Mouse (Mus musculus) MEL-GATA-1-ER (cell line): ENCODE measurements around the gene Fnbp4.

Source experiments
- DNase-seq: peaks from one replicate; pipeline ENCODE4 v3.0.0-alpha.2; 2012; ENCODE audit warnings: low read depth; ENCODE audit errors: extremely low read depth

The Fnbp4 gene

GRCm38 (mm10) chr2:90745053-90745678 is at the start of gene Fnbp4:
Gene Fnbp4 (plus strand): TSS chr2:90745370.
- peak; percentile 98 for DNase-seq

DNA sequence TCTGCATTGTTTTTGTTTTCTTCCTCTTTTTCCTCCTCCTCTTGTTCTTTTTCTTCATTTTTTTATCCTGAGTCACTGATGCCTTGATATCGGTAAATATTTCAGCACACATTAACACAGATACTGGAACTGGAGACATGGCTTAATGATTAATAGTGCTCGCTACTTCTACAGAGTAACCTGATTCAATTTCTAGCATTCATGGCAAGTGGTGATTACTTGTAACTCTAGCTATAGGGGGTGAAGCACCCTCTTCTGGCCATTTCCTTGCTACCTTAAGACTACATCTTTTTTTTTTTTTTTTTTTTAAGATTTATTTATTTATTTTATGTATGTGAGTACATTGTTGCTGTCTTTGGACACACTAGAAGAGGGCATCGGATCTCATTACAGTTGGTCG is 44.2 kb upstream of the Fnbp4 start:
- no peak for DNase-seq

DNA sequence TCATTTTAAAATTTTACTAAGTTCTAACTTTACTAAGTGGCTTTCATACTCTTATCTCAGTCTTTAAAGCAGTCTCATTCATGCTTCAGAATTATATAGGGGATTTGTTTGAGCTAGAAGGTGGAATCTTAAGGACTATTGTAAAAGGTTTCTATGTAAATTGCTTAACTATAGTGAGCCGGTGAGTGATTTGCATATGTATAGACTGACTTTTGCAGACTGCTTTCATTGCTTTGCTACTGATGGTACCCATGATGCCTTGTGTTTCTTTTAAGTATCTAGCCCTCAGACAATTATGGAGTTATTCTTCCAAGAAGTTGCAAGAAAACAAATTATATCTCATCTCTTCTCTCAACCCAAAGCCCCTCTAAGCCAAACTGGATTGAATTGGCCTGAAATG is 36.6 kb upstream of the Fnbp4 start:
- no peak for DNase-seq

DNA sequence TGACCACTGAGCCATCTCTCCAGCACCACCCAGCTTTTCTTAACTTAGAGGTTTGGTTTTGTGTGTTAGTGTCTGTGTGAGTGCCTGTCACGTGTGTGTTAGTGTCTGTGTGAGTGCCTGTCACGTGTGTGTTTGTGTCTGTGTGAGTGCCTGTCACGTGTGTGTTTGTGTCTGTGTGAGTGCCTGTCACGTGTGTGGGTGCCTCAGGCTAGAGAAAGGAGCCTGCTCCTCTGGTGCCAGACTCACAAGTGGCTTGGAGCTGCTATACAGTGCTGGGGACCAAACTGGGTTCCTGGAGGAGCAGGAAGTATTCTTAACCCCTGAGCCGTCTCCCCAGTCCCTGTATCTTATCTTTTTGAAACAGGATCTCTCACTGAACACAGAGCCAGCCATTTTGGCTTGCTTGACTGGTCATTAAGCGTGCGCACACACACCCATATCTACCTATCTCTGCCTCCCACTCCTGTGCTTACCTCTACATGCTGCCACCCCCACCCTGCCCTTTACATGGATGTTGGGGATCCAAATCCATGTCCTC is 29.5 kb upstream of the Fnbp4 start:
- peak; percentile 84 for DNase-seq

DNA sequence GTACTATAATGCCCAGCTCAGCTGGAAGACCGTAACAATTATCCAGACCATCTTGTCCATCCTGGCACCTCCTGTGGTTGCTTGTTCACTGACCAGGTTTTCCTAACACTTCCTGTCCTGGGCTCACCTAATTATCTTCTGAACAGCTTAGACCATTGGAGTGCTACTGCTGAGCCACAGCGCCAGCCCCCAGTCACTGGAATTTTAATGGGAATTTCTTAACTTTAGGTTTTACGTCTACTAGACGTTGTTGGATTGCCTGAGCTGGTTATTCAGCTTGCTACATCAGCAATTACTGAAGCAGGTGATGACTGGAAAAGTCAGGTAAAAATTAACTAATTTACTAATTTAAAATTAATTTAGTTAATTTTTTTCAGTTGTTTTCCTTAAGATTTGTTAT is 27.8 kb upstream of the Fnbp4 start:
- DNase-seq, result no peak

DNA sequence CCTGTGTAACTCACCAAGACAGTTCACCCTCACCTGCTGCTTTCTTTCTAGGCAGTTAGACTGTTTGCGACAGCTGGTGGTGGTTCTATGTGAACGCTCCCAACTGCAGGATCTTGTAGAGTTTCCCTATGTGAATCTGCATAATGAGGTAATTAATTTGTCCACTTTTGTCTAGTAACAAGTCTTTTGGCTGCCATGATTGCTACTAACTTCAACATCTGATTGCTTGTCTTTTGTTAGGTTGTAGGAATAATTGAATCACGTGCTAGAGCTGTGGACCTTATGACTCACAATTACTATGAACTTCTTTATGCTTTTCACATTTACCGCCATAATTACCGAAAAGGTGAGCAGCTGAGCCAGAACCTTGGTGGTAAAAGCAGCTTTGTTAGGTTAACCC is 27.2 kb upstream of the Fnbp4 start:
- DNase-seq, result no peak

DNA sequence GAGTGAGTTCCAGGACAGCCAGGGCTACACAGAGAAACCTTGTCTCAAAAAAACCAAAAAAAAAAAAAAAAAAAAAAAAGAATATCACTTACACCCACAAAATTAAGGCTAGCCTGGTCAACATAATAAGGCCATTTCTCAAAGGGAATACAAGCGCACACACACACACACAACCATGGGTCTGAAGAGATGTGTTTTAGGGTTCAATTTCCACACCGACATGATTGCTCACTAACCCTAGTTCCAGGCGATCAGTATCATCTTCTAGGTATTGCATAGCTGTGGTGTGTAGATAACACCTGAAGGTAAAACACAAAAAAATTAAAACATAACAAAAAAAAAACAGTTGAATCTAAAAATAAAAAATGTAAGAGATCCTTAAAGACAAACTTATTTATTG is 18.4 kb upstream of the Fnbp4 start:
- no peak for DNase-seq

DNA sequence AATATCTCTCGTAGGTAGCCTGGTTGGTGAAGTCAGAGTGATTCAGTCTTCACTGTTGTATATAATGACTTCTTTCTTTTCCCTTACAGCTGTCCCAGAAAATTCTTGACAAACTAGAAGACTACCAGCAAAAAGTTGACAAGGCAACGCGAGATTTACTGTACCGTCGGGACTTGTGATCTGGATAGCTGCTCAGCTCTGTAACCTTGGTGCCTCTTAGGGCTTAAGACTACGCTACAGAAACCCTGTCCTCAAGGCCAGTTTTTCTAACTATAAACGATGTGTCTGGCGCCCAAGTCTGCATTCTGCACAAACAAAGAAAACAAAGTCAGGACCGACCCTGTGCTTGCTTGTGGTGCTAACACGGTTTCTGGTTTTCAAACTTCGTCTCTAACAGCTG is 9.8 kb upstream of the Fnbp4 start:
- DNase-seq, result no peak

DNA sequence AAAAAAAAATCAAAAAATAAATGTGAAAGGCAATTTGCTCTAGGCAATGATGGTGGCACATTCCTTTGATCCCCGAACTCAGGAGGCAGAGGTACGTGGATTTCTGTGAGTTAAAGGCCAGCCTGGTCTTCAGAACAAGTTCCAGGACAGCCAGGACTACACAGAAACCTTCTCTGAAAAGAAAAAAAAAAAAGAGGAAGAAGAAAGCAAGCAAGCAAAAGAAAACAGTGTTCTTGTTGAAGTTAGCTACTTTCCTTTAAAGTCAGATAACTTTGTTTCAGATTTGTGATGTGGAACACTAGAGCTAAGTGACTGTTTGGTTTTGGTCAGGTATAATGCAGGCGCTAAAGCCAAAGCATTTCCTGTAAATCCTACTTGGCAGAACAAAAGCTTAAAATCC is 6.4 kb upstream of the Fnbp4 start:
- peak; percentile 15 for DNase-seq

GRCm38 (mm10) chr2:90739327-90739726 is 5.8 kb upstream of the Fnbp4 start:
- no peak for DNase-seq

DNA sequence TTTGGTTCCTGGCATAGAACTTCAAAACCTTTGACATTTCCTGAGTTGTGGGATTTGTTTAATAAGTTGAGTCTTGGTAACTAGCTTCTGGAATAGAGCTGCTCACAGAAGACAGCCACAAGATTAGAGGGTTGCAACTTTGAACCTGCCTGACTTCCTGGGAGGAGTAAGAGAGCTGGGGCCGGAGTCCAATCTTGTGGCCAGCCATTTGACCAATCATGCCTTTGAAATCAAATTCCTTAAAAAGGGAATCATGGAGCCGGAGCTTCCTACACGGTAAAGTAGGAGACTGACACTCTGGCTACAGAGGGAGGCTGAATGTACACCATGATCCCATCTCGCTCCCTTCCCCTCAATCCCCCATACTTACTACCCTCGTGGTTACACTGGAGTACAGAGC is 5.2 kb upstream of the Fnbp4 start:
- DNase-seq, result no peak

- peak; percentile 38 for DNase-seq
These were observed 701 bp upstream of the Fnbp4 start for GRCm38 (mm10) chr2:90744285-90745052.

DNA sequence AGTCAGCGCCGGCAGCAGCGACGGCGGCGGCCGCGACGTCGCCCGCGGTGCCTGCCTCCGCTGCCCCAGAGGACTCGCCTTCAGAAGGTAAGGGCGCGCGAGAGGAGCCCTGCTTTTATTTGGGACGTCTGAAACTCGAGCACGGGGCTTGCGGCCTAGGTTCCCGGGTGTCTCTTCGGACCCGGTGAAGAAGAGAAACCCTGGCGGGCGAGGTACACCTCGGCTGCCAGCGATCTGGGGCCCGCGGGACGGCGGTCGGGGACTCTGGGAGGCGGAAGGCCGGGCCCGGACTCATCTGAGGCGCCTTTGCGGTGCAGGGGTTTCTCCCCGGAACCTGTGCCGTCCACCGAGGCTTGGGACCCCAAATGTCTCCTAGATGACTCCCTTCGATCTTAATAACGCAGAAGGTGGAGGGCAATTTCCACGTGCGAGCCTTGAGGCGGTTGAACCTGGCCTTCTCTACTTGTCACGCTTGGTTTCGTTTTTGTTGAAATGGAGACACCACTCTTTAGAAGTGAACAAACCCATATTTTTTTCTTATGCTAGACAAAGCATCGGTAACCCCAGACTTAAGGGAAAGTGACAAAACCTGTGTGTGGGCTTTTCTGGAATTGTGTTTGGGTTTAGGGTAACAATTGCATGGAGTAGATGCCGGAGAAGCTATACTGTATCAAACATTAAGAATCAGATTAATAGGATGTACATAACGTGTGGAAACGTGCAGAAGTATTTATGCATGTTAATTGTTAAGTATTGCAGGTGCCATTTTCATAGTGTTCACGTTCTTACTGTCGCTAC is 769 bp downstream of the Fnbp4 start:
- DNase-seq, result peak; percentile 18

- DNase-seq, result no peak
These were observed 1.3 kb downstream of the Fnbp4 start for GRCm38 (mm10) chr2:90746538-90746865.

GRCm38 (mm10) chr2:90747131-90747530 is 2.0 kb downstream of the Fnbp4 start:
- no peak for DNase-seq

- peak; percentile 20 for DNase-seq
These were observed 4.7 kb downstream of the Fnbp4 start for GRCm38 (mm10) chr2:90749676-90750459.

DNA sequence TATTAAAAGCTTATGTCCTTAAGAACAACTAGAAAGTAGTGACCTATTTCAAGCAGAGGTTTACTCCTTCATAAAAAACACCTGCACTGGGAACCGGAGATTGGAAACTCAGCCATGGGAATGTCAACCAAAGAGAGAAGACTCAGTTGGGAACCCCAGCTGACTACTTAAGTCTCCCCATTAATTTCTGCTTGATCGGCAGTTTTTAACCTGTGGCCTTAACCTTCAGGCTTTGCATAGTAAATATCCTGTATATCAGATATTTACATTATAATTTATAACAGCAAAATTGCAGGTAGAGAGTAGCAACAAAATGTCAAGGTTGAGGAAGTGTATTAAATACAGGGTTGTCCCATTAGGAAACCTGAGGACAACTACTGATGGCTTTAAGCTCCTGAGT is 8.4 kb downstream of the Fnbp4 start:
- no peak for DNase-seq

- DNase-seq, result no peak
These were observed 9.0 kb downstream of the Fnbp4 start for GRCm38 (mm10) chr2:90754188-90754587.

GRCm38 (mm10) chr2:90765123-90765522 is 20.0 kb downstream of the Fnbp4 start:
- DNase-seq, result no peak

DNA sequence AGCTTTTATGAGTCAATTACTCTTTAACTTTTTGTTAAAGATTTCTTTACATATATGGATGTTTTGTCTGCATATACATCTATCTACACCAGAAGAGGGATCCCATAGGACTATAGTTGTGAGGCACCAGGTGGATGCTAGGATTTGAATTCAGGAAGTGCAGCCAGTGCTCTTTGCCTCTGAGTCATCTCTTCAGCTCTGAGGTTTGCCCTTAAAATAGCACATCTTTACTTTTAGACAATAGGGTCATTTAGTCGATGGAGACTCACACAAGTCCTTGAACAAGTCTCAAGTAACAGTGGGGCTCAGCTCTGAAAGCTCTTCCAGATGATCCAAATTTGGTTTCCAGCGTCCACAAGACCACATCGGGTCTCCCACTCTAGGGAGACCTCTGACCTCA is 36.2 kb downstream of the Fnbp4 start:
- DNase-seq, result no peak

- DNase-seq, result no peak
These were observed 36.8 kb downstream of the Fnbp4 start for GRCm38 (mm10) chr2:90781938-90782337.
